Mouse (Mus musculus): ENCODE results near the gene Lrp6. TPM values are rescaled to one million over a fixed set of nuclear protein-coding genes. Genes with fewer than 3 reads are reported as not detected.
A peak's percentile ranks its signal among the peaks of the same experiment; 100 is the strongest.

Gene Lrp6
- total RNA-seq, 2 experiments from 2014 or later = 39.3 to 39.7 TPM

DNA sequence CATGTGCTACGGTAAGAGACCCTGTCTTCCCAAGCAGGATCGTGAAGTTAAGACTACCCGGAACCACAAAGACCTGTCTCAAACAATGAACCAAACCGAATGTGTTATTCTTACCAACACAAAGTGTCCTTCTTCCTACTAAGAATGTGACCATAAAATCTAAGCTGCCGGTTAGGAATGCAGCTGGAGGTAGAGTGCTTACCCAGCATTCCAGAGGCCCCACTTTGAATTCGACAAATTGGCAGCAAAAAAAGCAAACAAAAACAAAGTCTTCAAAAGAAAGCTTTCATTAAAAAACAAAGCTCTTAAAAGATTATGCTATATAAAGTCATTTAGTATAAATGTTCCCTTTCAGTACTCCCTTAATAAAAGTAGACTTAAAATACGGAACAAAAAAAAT lies 31.6 kb downstream of the Lrp6 start:
- DNase-seq (ENCODE audit: low spot score) = no peak

DNA sequence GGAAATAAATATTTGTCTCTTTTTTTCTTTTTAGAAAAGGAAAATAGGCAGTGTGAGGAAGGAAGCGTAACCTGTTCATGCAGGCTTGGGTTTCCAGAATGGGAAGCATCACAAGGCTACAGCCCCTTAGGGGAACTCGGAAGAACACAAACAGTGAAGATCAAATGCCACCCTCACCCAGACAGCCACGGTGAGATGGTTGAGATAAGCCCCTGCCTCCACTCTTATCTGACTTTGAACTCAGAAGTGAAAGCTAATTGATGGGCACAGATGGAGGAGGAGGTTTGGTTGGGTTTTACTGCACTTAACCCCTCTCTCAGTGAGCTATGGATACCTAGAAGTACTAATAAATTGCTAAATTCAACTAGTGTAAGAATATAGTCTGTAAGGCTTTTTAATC lies 33.7 kb downstream of the Lrp6 start:
- no peak for DNase-seq (ENCODE audit: low spot score)

DNA sequence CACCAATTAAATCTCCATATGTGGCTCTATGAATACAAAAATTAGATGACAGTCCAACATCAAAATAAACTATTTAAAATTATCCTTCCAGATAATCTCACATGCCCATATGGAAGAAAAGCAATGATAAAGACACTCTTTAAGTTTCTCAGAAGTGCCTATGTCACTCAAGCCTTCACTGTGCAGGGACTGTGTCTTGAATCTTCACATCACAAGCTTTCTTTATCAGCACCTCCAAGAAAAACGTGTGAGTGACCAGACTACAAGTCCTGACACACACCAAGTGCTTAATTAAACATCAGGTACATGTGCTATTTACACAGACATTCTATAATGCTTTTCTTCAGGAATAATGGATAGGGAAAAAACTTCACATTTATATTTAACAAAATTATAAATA lies 34.8 kb downstream of the Lrp6 start:
- no peak for DNase-seq (ENCODE audit: low spot score)

DNA sequence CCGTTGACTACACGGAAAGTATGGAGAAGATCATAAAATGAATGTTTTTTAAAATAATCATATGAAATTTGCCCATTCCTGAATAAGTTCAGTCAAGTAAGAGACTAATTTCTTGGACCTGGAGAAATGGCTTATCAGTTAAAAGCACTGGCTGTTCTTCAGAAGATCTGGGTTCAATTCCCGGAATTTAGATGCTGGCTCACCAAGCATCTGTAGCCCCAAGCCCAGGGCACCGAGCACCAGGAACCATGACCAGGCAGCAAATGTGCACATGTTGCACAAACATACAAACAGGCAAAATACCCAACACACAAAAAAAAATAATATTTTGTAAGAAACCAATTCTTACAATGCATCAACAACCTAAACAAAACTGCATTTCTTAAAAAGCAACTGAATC lies 37.4 kb downstream of the Lrp6 start:
- DNase-seq (ENCODE audit: low spot score) = no peak

DNA sequence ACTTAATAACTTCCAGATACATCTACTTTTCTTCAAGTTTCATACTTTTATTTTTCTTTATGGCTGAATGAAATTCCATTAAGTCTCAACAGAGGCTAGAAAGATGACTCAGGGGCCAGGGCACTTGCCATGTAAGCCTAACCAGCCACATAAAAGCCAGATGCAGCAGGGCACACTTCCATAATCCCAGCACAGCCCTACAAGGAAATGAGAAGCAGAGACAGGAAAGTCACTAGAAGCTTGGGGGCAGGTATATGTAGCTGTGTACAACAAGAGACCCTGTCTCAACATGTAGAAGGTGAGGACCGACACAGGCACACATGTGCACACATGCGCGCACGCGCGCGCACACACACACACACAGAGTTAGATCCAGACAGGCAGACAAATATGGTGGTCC lies 38.4 kb downstream of the Lrp6 start:
- no peak for DNase-seq (ENCODE audit: low spot score)

DNA sequence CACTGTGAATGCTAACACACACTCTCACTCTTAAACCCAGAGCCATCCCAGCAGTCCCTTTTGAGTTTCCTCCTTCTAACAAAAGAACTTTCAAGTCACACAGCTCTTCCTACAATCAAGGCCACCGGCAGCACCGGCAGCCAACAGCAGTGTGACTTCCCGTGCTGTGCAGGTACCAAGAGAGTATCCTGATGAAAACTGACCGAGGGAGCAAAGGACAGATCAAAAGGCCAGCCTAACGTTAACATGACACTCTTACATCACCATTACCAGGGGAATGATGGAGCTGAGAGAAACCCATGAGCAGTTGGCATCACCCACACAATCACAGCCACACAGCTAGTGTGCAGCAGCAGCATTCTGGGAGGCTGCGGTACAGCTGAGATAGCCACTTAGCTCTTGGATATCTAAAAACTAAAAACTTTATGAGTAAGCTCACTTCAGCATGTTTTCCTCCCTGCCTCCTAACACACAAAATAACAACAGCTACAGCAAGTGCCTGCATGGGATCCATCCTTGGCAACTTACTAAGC lies 39.1 kb downstream of the Lrp6 start:
- no peak for DNase-seq (ENCODE audit: low spot score)

DNA sequence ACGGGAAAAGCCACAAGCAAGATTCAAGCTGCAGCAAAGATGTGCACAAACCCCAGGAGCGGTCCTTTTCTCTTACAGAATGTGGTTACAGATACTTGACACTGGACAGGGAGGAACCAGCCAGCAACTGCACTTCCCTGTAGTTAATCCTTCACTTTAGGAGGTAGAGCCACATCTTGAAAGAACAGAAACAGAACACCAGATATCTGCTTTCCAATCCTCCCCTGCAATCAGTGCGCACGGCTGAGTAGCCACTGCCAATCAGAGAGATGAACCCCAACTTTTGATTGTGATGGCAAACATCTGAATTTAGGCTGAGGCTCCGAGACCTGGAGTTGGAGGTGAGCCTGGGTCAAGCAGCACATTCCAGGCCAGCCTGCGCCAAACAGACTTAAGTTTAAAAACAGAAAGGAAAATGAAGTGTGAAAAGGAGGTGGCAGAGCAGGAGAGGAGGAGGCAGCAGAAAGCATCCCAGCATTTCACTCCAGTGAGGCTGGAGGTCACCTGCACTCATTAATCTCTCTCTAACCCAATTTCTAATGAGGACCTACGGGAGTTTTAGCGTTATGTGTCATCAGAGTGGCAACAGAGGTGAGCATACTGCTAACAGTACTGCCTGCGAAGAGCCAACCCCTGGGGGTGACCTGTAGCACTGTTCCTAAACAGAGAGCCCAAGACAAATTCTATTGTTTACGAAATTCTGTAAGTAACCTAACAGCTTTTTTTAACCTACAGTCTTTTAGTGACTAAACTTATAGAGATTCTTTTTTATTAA lies 39.8 kb downstream of the Lrp6 start:
- no peak for DNase-seq (ENCODE audit: low spot score)

DNA sequence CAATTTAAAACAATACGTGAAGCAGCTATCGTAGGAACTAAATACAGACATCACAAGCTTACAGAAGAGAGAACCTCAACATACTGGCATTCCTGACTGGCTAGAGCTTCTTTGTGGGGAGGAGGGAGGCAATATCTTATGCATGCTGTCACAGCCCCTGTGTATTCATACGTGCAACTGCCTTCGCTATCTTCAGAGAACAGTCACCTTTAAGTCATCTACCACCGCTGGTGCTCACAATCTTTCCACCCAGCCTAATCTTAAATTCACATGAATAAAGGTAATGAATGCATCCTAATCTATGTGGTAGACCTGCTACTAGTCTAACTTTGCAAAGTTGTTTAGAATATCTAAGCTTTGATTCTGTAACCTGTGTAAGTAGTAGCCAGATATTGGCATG lies 40.5 kb downstream of the Lrp6 start:
- no peak for DNase-seq (ENCODE audit: low spot score)

DNA sequence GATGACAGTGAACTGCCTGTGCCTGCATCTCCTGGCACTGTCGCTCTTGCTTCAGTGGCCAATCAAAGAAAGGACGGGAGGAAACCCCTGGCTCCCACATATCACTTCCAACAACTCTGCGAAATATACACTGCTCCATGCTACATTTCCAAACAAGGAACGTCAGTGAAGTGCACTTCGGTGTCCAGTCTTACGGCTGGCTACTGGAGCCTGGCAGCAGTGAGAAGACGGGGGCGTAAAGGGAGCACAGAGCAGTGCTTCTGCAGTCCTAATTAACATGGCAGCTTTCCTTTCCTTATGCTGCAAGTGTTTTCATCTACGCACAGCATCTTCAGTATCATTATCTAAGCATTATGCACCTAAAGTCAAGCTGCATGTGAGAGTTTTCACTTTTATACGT lies 45.4 kb downstream of the Lrp6 start:
- no peak for DNase-seq (ENCODE audit: low spot score)

DNA sequence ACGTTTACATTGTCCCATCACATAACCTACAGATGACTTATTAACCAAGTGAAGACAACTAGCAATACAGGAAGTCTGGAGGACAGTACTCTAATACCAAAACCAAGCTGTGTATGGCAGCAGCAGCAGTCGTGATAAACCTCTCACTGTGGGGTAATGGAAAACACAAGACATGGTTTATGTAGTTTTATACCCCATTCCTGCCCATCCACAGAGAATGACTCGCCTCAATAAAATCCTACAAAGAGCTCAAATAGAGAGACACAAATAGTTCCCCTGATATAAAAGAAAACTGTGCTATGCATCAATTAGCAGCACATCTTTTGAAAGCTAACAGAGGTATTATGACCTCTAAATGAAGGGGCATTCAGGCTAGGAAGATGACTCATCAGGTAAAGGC lies 45.9 kb downstream of the Lrp6 start:
- no peak for DNase-seq (ENCODE audit: low spot score)

DNA sequence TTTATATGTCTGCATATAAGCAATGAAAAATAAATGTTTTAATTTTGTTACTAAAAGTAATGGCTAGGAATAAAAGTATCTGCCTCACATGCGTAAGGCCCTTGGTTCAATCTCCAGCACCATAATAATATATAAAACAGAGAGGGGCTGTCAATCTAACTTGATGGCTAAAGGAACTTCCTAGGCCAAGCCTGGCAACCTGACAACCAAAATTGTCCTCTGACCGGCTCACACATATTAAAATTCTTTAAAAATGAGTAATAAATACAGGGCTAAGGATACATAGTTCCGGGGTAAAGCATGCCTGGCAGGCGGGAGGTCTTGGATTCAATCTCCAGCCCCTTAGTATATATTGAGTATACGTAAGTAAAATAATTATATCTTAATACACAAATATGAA lies 48.3 kb downstream of the Lrp6 start:
- DNase-seq (ENCODE audit: low spot score) = no peak

DNA sequence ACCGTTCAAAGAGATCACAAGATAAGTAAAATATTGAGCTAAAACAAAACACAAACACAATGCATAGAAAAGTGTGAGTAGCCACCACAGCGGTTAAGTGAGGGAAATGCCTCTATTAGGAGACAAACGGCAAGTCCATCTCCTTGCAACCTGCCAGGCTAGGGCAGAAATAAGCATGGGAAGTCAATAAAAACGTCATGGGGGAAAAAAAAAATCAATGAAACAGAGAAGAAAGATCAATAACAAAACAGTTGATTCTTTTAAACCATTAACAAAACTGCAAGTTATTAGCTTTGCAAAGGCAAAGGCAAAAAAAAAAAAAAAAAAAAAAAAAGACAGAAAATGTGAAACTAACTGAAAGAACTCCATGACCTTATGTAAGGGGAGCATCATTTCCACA lies 49.6 kb downstream of the Lrp6 start:
- no peak for DNase-seq (ENCODE audit: low spot score)

DNA sequence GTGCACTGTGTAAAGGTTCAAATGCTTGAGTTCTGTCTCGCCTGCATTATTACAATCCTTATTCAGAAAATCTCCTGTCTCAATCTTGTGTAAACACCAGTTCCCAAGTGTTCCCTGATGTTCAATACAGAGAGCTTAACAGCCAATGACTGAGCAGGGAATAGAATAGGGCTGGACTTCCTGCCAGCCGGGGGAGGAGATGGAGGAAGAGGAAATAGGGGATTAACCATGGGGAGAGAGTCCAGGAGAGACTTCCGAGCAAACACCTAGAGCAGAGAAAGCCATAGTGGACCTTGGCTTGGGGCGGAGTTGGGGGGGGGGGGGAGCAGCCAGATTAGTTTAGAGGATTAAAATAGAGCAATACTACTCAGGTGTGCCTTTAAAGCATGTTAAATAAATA lies 51.3 kb downstream of the Lrp6 start:
- DNase-seq (ENCODE audit: low spot score) = no peak

DNA sequence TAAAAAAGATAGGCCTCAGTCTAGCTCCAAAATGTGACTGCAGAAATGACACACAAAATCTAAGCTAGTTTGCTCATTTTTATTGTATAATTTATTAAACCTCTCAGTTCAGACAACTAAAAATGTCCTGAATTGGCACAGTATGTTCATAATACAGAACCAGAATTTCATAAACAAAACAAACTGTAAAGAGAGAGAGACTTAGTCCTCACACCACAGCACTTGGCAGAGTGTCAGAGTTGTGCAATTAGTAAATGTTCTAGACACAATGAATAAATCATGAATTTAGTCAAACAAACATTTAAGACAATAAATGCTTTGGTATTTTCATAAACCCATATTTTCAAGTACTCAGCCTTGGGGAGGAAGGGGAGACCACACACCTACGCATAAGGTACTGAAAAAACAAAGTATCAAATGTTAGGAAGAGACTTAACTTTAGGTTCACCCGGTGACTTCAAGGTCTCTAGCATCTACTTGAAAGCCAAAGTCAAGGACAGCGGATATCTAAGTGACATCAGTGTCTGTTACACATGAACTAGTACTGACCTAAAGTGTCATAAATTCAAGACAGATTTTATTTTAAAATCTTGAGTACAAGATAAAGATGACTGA lies 52.8 kb downstream of the Lrp6 start:
- no peak for DNase-seq (ENCODE audit: low spot score)

DNA sequence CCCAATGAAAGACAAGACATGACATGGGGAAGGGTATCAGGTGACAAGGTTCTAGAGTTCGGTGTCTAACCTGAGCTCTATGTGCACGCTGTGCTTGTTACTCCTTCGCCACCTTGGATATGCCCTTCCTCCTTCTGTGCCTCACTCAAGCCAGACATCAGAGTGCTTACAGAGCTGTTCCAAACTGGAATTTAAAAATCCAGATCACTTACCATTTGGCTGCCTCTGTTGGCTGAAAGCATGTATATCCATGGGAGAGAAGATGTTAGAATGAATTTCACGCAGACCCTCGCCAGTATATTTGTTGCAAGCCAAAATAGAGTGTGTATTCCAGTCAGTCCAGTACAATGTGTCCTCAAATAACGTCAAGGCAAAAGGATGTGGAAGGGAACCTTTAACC lies 53.8 kb downstream of the Lrp6 start:
- peak; percentile 78 for DNase-seq (ENCODE audit: low spot score)

DNA sequence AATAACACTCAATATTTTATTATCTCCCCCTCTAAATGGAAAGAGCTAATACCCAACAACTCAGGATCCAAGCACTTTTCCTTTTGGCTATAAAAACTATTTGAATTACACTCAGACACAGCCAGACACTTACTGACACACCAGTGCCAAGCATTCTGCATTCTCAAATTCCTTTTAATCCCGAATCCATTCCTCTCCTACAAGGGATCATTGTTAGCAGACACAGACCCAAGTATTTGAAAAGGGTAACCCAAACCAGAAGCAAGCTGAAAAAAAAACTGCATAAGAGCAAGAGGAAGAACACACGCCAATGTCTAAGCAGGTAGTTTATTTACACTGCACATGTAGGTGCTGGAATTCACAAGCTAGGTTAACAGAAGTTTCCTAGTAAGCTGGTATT lies 54.3 kb downstream of the Lrp6 start:
- no peak for DNase-seq (ENCODE audit: low spot score)

DNA sequence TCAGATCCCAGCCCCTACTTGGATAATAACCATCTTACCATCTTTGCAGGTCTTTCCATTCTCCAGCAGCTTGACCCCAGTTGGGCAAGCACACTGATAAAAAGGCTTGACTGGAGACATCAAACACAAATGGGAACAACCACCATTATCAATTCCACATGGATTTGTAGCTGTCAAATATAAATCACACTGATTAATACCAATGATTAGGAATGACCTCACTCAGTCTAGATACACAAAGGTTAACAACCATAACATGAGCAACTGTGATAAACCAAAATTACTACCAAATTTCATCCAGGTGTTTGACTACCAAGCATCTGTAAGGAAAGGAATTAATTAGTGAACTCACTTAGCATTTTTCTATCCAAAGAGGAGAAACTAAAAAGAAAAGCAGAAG lies 55.6 kb downstream of the Lrp6 start:
- no peak for DNase-seq (ENCODE audit: low spot score)

DNA sequence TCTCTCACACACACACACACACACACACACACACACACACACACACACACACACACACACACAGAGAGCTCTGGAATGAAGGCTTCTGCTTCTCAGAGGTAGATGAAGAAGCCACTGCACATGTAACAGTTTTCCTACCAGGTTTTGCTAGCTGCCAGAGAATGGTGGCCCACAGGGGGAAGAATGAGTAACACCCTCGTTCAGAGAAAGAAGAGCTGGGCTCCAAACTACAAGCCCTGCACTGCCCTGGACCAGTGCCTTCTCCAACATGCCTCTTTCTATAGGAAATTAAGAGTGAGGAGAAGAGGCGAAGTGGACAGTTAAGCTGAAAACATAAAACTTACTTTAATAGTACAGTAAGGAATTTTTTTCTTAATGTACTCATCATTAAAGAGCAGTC lies 56.5 kb downstream of the Lrp6 start:
- no peak for DNase-seq (ENCODE audit: low spot score)

DNA sequence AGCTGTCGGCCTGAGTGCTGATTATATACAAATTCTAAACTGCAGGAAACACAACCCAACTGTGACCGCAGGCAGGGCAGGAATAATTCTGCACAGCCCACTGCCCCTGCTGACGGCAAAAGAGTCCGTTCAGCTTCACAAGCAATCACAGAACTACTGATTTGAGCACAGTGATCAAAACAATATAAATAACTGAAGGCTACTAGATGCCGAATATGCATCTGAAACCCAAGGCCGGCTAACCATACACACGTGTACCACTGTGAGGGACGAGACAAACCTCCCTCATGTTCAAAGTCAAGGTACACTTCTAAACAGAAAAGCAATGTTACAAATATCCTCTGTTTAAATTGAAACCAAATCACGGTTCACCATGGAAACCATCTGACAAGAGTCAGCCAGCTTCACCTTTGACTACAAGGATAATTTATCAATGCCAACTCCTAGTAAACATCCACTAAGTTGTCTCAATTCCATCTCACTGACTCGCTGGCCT lies 57.0 kb downstream of the Lrp6 start:
- DNase-seq (ENCODE audit: low spot score) = no peak

DNA sequence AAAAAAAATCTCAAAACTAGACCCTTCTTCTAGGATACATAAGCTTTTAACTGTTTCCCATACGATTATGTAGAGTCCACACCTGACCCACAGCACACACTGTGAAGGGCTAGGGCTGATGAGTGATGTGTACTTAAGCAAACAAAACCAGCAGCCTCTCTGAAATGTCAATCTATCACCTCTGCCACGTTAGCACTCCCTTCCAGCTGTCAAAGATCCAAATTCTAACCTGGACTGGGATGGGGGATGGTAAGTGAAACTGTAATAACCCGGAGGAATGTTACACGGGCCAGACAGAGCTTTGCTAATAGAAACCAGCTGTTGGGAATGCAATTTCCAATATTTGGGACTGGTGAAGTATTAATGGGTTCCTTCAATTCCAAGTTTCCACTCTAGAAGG lies 61.9 kb downstream of the Lrp6 start:
- DNase-seq (ENCODE audit: low spot score) = no peak

DNA sequence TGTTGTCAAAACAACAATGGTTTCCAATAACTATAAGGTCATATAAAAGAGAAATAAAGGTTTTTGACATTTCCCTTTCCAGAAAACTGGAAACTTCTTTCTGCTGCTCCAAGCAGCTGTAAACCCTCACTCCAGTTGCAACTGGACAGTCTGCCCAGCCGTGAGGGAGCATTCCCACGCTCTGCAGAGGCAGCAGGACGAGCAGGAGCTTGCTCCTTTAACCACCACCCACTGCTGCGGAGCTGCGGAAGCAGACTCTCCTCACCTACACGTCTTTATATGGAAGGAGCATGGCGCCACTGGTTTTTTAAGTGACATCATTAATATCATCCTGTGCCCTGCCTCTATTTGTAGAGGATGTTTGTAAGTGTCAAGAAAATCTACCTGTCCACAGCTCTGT lies 64.4 kb downstream of the Lrp6 start:
- DNase-seq (ENCODE audit: low spot score) = no peak

DNA sequence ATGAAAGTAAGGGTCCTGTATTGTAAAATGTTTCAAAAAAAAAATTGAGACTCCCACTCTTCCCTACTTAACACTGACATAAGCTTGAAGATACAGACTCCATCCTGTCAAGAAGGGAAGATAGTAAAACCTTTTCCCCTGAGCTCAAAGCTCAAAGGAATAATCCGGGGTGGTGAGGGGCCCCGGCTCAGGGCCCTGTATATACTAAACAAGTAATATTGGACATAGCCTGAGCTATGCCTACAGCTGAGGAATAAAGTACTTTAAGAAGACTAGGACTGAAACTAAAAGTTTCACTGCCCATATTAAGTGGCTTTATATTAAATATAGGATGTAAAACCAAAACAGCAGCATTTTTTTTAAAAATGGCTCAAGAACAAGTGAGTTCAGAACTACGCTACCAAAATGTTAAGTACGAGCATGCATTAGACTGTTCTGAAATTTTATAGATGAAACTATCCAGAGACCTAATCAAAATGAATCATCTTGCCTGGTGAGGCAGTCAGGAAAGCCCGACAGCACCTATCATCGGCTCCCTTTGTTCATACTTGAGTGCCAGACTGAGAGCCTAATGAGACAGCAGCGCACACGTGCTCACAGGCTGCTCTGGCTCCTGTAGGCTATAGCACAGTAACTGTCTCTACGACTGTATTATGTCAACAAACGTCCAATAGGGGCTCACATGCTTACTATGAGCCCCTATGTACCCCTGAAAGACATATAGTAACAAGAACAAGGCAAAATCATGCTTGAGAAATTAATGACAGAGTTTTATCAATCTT lies 66.2 kb downstream of the Lrp6 start:
- DNase-seq (ENCODE audit: low spot score) = no peak

Measured in gastrocnemius, adult 18-20 months (tissue).